Mouse (Mus musculus) naive thymus-derived CD4-positive, alpha-beta T cell, adult 2 months (primary cell): Measurements from ENCODE around the gene Atp6ap1l.

Source experiments
- DNase-seq: peaks from one replicate; pipeline ENCODE4 v3.0.0-alpha.2; 2011; ENCODE audit warnings: low read depth

Gene Atp6ap1l

GRCm38 (mm10) chr13:90885856-90886532 lies 19.2 kb downstream of the Atp6ap1l start:
- no peak for DNase-seq

- DNase-seq = no peak
These were observed 23.3 kb downstream of the Atp6ap1l start for GRCm38 (mm10) chr13:90881727-90882429.

GRCm38 (mm10) chr13:90871579-90871978 lies 33.6 kb downstream of the Atp6ap1l start:
- no peak for DNase-seq

GRCm38 (mm10) chr13:90869157-90869556 lies 36.0 kb downstream of the Atp6ap1l start:
- no peak for DNase-seq

GRCm38 (mm10) chr13:90862138-90862537 lies 43.0 kb downstream of the Atp6ap1l start:
- DNase-seq = no peak

GRCm38 (mm10) chr13:90860888-90861431 lies 44.2 kb downstream of the Atp6ap1l start:
- no peak for DNase-seq

GRCm38 (mm10) chr13:90852727-90853630 lies 52.2 kb downstream of the Atp6ap1l start:
- DNase-seq = no peak

- no peak for DNase-seq
These were observed 53.4 kb downstream of the Atp6ap1l start for GRCm38 (mm10) chr13:90851795-90852194.

GRCm38 (mm10) chr13:90844191-90844590 lies 61.0 kb downstream of the Atp6ap1l start:
- no peak for DNase-seq

GRCm38 (mm10) chr13:90843412-90843811 lies 61.7 kb downstream of the Atp6ap1l start:
- no peak for DNase-seq

- DNase-seq = no peak
These were observed 64.0 kb downstream of the Atp6ap1l start for GRCm38 (mm10) chr13:90841213-90841553.

GRCm38 (mm10) chr13:90840530-90841212 lies 64.5 kb downstream of the Atp6ap1l start:
- peak; percentile 50 for DNase-seq

GRCm38 (mm10) chr13:90833641-90834207 lies 71.4 kb downstream of the Atp6ap1l start:
- DNase-seq = no peak
